Mouse (Mus musculus): Measurements from ENCODE around the gene Map1b. TPM values are rescaled to one million over a fixed set of nuclear protein-coding genes. Genes with fewer than 3 reads are reported as not detected.

Map1b gene
- polyA plus RNA-seq, 1 experiment from 2014 or later = 116 TPM

- Histone ChIP-seq H3K4me2 (replicated peaks) (no peak overlapping the region), H3K27ac (no peak overlapping the region), H3K9ac (no peak overlapping the region), H3K4me1 (replicated peaks) (peaks cover 4% of the 10 kb centered on the region; the same call in 1 of the 2 replicates), H3K36me3 (no peaks in the 10 kb centered on the region), H3K9me3 (no peaks in the 10 kb centered on the region), H3K4me3 (replicated peaks) (no peak overlapping the region), H3K27me3 (replicated peaks) (no peaks in the 10 kb centered on the region)
- 59% methylated on average over 12 of the region's 12 CpGs for WGBS
- no peak for ATAC-seq
These were observed 34.5 kb upstream of the Map1b start for GRCm38 (mm10) chr13:99550679-99551369.

DNA sequence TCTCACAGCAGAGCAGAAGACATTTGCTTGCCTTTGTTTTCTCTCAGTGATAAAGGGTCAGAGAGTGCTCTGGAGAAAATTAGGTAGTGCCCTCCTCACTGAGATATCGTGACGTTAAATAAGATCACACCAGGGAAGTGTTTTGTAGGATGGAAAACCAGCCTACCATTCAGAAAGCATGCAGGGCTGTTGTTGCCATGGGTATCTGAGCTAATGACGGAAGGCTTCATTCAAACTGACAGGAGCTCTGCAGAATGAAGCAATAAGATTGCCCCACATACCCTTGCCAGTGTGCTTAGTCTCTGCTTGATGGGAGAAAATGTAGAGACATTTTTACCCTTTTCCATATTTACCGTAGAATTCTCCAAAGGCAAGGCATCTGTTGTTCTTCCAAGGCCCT lies 33.7 kb upstream of the Map1b start:
- Histone ChIP-seq H3K36me3 (no peaks in the 10 kb centered on the region), H3K4me1 (replicated peaks) (peaks cover 4% of the 10 kb centered on the region; the same call in 1 of the 2 replicates), H3K4me3 (replicated peaks) (no peak overlapping the region), H3K27me3 (replicated peaks) (no peaks in the 10 kb centered on the region), H3K9ac (no peak overlapping the region), H3K9me3 (no peaks in the 10 kb centered on the region), H3K4me2 (replicated peaks) (no peak overlapping the region), H3K27ac (no peak overlapping the region)
- no peak for ATAC-seq
- WGBS = 79% methylated on average over 4 of the region's 4 CpGs

GRCm38 (mm10) chr13:99549584-99549983 lies 33.2 kb upstream of the Map1b start:
- H3K4me2 ChIP-seq (replicated peaks) = no peak overlapping the region
- no peaks in the 10 kb centered on the region for H3K36me3 ChIP-seq
- H3K4me3 ChIP-seq (replicated peaks) = no peak overlapping the region
- no peak overlapping the region for H3K27ac ChIP-seq
- WGBS = 41% methylated on average over 9 of the region's 9 CpGs
- peaks cover 4% of the 10 kb centered on the region; the same call in 1 of the 2 replicates for H3K4me1 ChIP-seq (replicated peaks)
- no peaks in the 10 kb centered on the region for H3K27me3 ChIP-seq (replicated peaks)
- no peak overlapping the region for H3K9ac ChIP-seq
- H3K9me3 ChIP-seq = no peaks in the 10 kb centered on the region
- ATAC-seq = no peak

DNA sequence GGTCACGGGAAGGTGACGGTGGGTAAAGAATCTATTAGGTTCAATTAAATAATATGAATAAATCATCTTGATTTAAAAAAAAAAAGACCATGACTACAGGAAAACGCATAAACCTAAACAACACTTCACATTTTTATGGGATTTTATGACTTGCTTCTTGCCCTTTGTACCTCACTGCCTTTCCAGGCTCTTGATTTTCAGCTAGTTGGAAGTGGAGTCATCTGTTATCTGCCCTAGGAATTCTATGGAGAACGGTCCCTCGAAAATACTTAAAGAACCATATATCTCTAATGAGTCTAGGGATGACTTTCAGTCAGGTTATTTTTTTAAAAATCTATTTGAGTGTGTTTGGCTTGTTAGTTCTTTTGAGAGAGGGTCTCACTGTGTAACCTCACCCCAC lies 30.5 kb upstream of the Map1b start:
- WGBS = 38% methylated on average over 5 of the region's 5 CpGs

GRCm38 (mm10) chr13:99545201-99545600 lies 28.9 kb upstream of the Map1b start:
- Histone ChIP-seq H3K36me3 (no peaks in the 10 kb centered on the region), H3K27me3 (replicated peaks) (no peaks in the 10 kb centered on the region), H3K4me1 (replicated peaks) (peaks cover 4% of the 10 kb centered on the region; the same call in 1 of the 2 replicates), H3K27ac (no peak overlapping the region), H3K4me2 (replicated peaks) (no peak overlapping the region), H3K9ac (no peak overlapping the region), H3K4me3 (replicated peaks) (no peak overlapping the region), H3K9me3 (no peaks in the 10 kb centered on the region)
- WGBS = 69% methylated on average over 6 of the region's 6 CpGs
- no peak for ATAC-seq

More for the DNA sequence above, 30.5 kb upstream of the Map1b start:
- Histone ChIP-seq H3K4me3 (replicated peaks) (no peak overlapping the region), H3K4me1 (replicated peaks) (peaks cover 4% of the 10 kb centered on the region; the same call in 1 of the 2 replicates), H3K27ac (no peak overlapping the region), H3K9me3 (no peaks in the 10 kb centered on the region), H3K9ac (no peak overlapping the region), H3K36me3 (no peaks in the 10 kb centered on the region), H3K4me2 (replicated peaks) (no peak overlapping the region), H3K27me3 (replicated peaks) (no peaks in the 10 kb centered on the region)
- peak; percentile 58 for ATAC-seq

- H3K27ac ChIP-seq = no peak overlapping the region
- H3K9ac ChIP-seq = no peak overlapping the region
- peaks cover 8% of the 10 kb centered on the region; the same call in 1 of the 2 replicates for H3K4me1 ChIP-seq (replicated peaks)
- 39% methylated on average over 21 of the region's 21 CpGs for WGBS
- H3K9me3 ChIP-seq = no peaks in the 10 kb centered on the region
- H3K4me2 ChIP-seq (replicated peaks) = peak overlapping the region; percentile 35
- H3K27me3 ChIP-seq (replicated peaks) = no peaks in the 10 kb centered on the region
- ATAC-seq = no peak
- no peaks in the 10 kb centered on the region for H3K36me3 ChIP-seq
- no peak overlapping the region for H3K4me3 ChIP-seq (replicated peaks)
These were observed 25.3 kb upstream of the Map1b start for GRCm38 (mm10) chr13:99541429-99542267.

DNA sequence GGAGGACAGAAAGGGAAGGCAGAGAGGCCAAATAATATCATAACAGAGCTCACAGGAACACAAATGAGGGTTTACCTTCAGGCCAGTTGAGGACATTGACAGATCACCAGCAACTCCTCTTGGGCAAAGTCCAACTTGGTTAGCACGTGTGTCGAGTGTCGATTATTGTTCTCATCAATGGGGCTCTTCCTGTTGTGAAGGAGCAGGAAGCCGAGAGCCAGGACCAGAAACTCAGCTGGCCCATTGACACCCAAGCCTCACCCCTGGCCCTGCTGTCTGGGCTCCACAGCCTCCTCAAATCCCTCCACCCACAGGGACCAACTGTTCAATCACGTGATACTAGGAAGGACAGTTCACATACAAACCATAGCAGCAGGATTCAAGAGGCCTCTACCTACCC lies 22.9 kb upstream of the Map1b start:
- Histone ChIP-seq H3K27ac (no peak overlapping the region), H3K9ac (no peak overlapping the region), H3K4me1 (replicated peaks) (peaks cover 4% of the 10 kb centered on the region; the same call in 1 of the 2 replicates), H3K4me3 (replicated peaks) (no peak overlapping the region), H3K9me3 (no peaks in the 10 kb centered on the region), H3K4me2 (replicated peaks) (no peak overlapping the region), H3K27me3 (replicated peaks) (no peaks in the 10 kb centered on the region), H3K36me3 (no peaks in the 10 kb centered on the region)
- no peak for ATAC-seq
- 55% methylated on average over 5 of the region's 5 CpGs for WGBS

GRCm38 (mm10) chr13:99538851-99539250 lies 22.5 kb upstream of the Map1b start:
- Histone ChIP-seq H3K4me1 (replicated peaks) (peaks cover 4% of the 10 kb centered on the region; the same call in 1 of the 2 replicates), H3K4me2 (replicated peaks) (no peak overlapping the region), H3K27ac (no peak overlapping the region), H3K9ac (no peak overlapping the region), H3K4me3 (replicated peaks) (no peak overlapping the region), H3K36me3 (no peaks in the 10 kb centered on the region), H3K9me3 (no peaks in the 10 kb centered on the region), H3K27me3 (replicated peaks) (no peaks in the 10 kb centered on the region)
- 89% methylated on average over 11 of the region's 11 CpGs for WGBS
- no peak for ATAC-seq

DNA sequence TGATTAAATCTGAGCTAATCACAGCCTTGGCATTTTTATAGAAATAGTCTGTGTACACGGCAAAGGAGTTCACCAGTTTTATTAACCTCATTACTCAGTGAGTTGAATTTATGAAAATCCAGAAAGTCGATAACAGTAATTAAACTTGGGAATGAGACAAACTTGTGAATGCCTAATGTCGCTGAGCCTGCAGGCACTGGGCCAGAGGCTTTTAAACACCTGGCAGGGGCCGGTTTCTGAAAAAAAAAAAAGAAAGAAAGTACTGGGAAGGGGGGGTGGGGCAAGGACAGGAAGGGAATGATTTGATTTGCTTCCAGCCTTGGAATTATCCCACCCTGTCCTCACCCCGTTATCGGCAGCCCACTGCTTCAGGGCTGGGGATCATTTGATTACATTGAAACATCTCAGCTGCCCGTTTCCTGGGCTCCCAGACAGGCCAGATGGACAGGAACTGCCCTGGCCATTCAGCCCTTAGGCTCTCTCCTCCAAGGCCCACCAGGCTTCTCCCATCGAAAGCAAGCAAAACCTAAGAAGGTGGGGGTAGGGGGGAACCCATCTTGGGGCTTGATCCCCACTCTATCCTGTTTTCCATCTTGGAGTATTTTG lies 21.7 kb upstream of the Map1b start:
- H3K4me1 ChIP-seq (replicated peaks) = peaks cover 4% of the 10 kb centered on the region; the same call in 1 of the 2 replicates
- H3K4me2 ChIP-seq (replicated peaks) = no peak overlapping the region
- no peak overlapping the region for H3K4me3 ChIP-seq (replicated peaks)
- no peaks in the 10 kb centered on the region for H3K36me3 ChIP-seq
- H3K27ac ChIP-seq = no peak overlapping the region
- H3K9ac ChIP-seq = no peak overlapping the region
- H3K27me3 ChIP-seq (replicated peaks) = no peaks in the 10 kb centered on the region
- no peak for ATAC-seq
- 25% methylated on average over 8 of the region's 8 CpGs for WGBS
- H3K9me3 ChIP-seq = no peaks in the 10 kb centered on the region

DNA sequence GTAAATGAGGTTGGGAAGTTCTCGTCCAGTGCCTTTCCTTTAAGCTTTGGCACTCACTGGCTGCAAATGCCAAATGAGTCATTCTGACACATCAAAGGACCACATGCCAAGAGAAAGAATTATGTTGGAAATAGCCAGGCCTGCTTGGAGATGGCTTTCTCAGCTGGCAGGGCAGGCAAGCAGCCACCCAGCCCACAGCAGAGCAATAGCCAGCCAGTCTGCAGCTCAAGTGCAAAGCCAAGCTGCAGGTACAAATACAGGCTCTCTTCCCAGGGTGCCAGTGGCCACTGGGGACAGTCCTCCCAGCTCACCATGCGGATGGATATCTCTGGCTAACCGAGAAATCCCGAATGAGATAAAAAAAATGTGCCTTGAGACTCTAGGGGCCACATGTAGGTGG lies 12.1 kb upstream of the Map1b start:
- Histone ChIP-seq H3K9ac (no peak overlapping the region), H3K4me1 (replicated peaks) (no peaks in the 10 kb centered on the region), H3K27ac (no peak overlapping the region), H3K4me3 (replicated peaks) (no peak overlapping the region), H3K36me3 (no peaks in the 10 kb centered on the region), H3K27me3 (replicated peaks) (no peaks in the 10 kb centered on the region), H3K9me3 (no peaks in the 10 kb centered on the region), H3K4me2 (replicated peaks) (no peak overlapping the region)
- ATAC-seq = no peak
- 67% methylated on average over 4 of the region's 4 CpGs for WGBS

GRCm38 (mm10) chr13:99527936-99528335 lies 11.6 kb upstream of the Map1b start:
- no peak overlapping the region for H3K4me2 ChIP-seq (replicated peaks)
- no peaks in the 10 kb centered on the region for H3K36me3 ChIP-seq
- H3K9me3 ChIP-seq = no peaks in the 10 kb centered on the region
- no peak overlapping the region for H3K27ac ChIP-seq
- H3K9ac ChIP-seq = no peak overlapping the region
- no peaks in the 10 kb centered on the region for H3K4me1 ChIP-seq (replicated peaks)
- no peak for ATAC-seq
- H3K27me3 ChIP-seq (replicated peaks) = no peaks in the 10 kb centered on the region
- no peak overlapping the region for H3K4me3 ChIP-seq (replicated peaks)

- Histone ChIP-seq H3K9ac (no peak overlapping the region), H3K36me3 (no peaks in the 10 kb centered on the region), H3K27me3 (replicated peaks) (no peaks in the 10 kb centered on the region), H3K4me3 (replicated peaks) (no peak overlapping the region), H3K4me1 (replicated peaks) (no peaks in the 10 kb centered on the region), H3K9me3 (no peaks in the 10 kb centered on the region), H3K4me2 (replicated peaks) (no peak overlapping the region), H3K27ac (no peak overlapping the region)
- 80% methylated on average over 8 of the region's 8 CpGs for WGBS
- ATAC-seq = no peak
These were observed 9.2 kb upstream of the Map1b start for GRCm38 (mm10) chr13:99525491-99525890.

All from intestine, embryonic 15.5 days (tissue).